Mouse (Mus musculus): ENCODE results near the gene Alb.

Alb gene

GRCm38 (mm10) chr5:90460619-90461018 is at the start of gene Alb:
Alb (plus strand) TSS chr5:90460897.
- no peak for ATAC-seq (ENCODE audit: insufficient number of reproducible peaks, low FRiP score, low TSS enrichment)

GRCm38 (mm10) chr5:90414142-90414924 is 46.4 kb upstream of the Alb start:
- ATAC-seq (ENCODE audit: insufficient number of reproducible peaks, low FRiP score, low TSS enrichment), result no peak

DNA sequence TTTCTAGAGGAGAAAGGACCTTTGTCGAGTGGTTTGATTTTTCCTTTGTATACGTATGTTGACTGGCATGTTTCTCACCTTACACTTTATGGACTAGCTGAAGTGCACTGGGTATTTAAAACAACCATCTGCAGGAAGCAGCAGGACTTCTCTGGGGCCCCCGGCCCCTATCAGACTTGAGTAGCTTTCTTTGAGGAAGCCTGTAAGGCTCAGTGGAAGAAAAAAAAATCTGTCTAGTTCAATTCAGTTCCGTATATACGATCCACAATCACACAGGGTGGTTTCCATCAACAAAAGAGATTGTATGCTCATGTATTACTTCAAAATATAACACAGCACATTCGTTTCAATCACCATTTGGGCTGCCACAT is 45.8 kb upstream of the Alb start:
- ATAC-seq (ENCODE audit: insufficient number of reproducible peaks, low FRiP score, low TSS enrichment), result no peak

DNA sequence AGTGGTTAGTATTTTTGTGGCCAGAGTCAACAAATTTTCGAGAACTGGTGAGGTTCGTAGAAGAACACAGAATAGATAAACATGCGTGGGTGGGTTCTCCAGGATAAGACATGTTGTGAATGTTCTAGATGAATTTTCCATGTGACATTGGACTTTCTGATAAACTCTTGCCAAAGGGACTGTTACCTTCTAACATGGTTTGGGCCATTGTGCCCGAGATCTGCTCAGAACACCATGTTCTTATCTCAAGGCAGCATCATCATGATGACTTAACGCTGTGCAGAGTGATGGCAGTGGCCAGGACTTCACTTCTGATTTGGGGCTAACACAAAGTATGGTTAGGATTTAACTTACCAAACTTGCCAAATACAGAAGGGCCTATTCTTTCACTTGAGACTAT is 36.1 kb upstream of the Alb start:
- ATAC-seq (ENCODE audit: insufficient number of reproducible peaks, low FRiP score, low TSS enrichment), result no peak

DNA sequence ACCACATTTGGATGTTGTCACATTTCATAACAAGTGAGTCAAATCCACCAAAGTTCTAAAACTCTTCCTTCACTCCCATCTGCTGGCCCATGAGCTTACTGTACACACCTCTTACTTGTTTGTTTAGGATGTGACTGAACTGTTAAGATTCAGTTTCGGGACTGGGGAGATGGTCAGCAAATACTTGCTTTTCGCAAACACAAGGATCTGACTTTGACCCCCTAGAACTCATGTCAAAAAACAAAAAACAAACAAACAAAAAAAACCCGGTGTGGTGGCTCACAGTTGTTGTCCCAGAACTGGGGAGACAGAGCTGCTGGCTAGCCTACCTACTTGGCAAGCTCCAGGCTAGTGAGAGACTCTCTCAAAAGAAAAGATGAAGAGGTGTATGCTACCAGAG is 35.5 kb upstream of the Alb start:
- no peak for ATAC-seq (ENCODE audit: insufficient number of reproducible peaks, low FRiP score, low TSS enrichment)

GRCm38 (mm10) chr5:90431053-90431452 is 29.6 kb upstream of the Alb start:
- ATAC-seq (ENCODE audit: insufficient number of reproducible peaks, low FRiP score, low TSS enrichment), result no peak

- ATAC-seq (ENCODE audit: insufficient number of reproducible peaks, low FRiP score, low TSS enrichment), result no peak
Observed at GRCm38 (mm10) chr5:90439157-90439556, 21.5 kb upstream of the Alb start.

GRCm38 (mm10) chr5:90447577-90447976 is 13.1 kb upstream of the Alb start:
- no peak for ATAC-seq (ENCODE audit: insufficient number of reproducible peaks, low FRiP score, low TSS enrichment)

- no peak for ATAC-seq (ENCODE audit: insufficient number of reproducible peaks, low FRiP score, low TSS enrichment)
Observed at GRCm38 (mm10) chr5:90449961-90450360, 10.7 kb upstream of the Alb start.

DNA sequence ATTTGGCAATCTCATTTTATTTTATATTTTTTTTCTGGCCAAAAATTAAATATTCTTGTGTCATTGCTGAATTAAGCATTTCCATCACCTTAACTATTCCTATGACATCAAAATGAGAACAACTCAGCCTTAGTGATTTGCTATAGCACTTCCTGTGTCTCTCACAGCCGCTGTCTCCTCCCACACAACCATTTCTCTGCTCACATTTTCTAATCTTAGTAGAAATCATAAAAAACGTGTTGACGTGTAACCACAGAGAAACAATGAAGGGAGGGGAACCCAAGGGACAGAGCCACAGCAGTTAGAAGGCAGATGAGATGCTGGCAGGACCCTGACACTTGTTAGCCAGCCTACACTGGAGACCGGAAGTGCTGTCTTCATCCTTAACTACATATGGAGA is 8.0 kb upstream of the Alb start:
- no peak for ATAC-seq (ENCODE audit: insufficient number of reproducible peaks, low FRiP score, low TSS enrichment)

DNA sequence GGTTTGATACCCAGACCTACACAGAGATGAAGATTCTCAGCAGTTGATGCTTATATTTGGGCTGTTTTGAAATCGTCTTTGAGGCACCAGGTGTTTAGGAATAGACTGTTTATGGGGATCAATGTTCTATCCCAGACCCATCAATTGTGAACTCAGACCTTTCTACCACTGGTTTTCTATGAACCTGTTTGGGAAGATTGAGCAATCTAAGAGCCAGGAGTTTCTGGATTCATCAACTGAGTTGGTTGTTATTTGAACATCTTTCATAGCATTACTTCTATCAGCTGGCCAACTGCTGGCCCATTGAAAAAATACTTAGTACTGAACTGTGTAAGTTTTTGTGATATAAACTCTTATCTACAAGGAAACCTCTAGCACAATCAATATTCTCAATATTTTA is 3.5 kb upstream of the Alb start:
- ATAC-seq (ENCODE audit: insufficient number of reproducible peaks, low FRiP score, low TSS enrichment), result no peak

DNA sequence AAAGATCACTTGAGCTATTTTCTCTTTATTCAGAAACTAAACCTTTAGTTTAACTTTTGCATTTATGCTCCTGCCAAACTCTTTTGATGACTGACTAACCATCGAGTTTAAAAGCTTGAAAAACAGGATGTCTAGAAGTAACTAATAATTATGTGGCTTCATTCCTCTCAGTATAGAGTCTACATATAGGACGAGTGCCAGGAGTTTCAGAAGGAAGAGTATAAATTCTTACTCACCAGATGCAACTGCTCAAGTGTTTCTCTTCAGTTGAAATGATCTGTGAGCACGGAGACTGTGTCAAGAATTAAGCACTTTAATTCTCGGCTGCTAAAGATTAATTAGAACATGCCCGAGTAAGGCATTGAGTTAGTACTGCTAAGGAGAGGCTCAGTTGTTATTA is 2.0 kb upstream of the Alb start:
- ATAC-seq (ENCODE audit: insufficient number of reproducible peaks, low FRiP score, low TSS enrichment), result no peak

- no peak for ATAC-seq (ENCODE audit: insufficient number of reproducible peaks, low FRiP score, low TSS enrichment)
Observed at GRCm38 (mm10) chr5:90466806-90467205, 6.1 kb downstream of the Alb start.

DNA sequence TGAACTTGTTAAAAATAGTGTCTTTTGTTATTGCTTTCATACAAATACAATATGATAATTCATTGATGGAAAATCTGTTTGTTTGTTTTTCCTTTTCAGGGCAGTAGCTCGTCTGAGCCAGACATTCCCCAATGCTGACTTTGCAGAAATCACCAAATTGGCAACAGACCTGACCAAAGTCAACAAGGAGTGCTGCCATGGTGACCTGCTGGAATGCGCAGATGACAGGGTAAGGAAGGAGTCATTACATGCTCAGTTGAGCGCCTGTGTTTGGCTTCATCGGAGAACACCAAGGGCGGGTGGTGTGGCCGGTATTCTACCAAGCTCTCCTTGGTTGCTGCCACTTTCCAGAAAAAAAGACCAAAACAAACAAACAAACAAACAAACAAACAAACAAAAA is 6.5 kb downstream of the Alb start:
- no peak for ATAC-seq (ENCODE audit: insufficient number of reproducible peaks, low FRiP score, low TSS enrichment)

GRCm38 (mm10) chr5:90470836-90471235 is 10.1 kb downstream of the Alb start:
- no peak for ATAC-seq (ENCODE audit: insufficient number of reproducible peaks, low FRiP score, low TSS enrichment)

- ATAC-seq (ENCODE audit: insufficient number of reproducible peaks, low FRiP score, low TSS enrichment), result no peak
Observed at GRCm38 (mm10) chr5:90473902-90474301, 13.2 kb downstream of the Alb start.

GRCm38 (mm10) chr5:90474369-90474768 is 13.7 kb downstream of the Alb start:
- ATAC-seq (ENCODE audit: insufficient number of reproducible peaks, low FRiP score, low TSS enrichment), result no peak

- no peak for ATAC-seq (ENCODE audit: insufficient number of reproducible peaks, low FRiP score, low TSS enrichment)
Observed at GRCm38 (mm10) chr5:90476741-90477140, 16.0 kb downstream of the Alb start.

DNA sequence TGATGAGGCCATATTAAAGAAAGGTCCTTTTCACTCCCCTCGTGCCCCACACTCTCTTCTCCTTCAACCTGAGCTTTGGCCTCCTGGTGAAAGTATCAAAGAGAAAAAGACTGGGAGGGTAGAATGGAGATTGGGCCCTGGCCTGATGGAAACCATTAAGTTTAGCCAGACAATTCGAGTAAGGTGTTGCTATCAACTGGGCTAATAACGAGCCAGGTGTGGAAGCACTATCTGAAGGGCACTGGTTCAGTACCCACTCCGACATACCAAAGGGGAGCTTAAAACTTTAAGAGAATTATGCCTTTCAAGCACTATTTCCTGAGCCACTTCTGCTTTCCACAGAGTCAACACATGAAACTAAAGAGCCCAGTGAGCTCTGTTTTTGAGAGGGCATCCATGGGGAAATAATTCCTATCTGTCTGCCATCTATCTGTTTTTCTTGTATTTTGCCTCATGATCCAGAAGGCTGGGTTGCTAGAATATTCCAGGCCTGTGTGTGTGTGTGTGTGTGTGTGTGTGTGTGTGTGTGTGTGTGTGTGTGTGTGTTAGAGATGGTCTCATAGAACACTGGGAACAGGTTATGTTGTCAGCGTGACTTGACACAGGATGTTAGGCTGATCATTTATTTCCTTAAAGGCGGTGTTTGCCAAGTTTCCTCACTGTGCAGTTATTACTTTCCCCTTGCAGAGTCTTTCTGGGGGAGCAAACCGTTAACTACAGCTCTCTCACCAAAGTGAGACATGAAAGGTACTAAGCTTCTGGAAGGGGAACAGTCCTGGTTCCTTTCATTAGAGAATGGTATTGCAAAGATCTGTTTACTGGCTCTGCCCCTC is 16.8 kb downstream of the Alb start:
- ATAC-seq (ENCODE audit: insufficient number of reproducible peaks, low FRiP score, low TSS enrichment), result no peak

GRCm38 (mm10) chr5:90478886-90479285 is 18.2 kb downstream of the Alb start:
- ATAC-seq (ENCODE audit: insufficient number of reproducible peaks, low FRiP score, low TSS enrichment), result no peak

- no peak for ATAC-seq (ENCODE audit: insufficient number of reproducible peaks, low FRiP score, low TSS enrichment)
Observed at GRCm38 (mm10) chr5:90485597-90485996, 24.9 kb downstream of the Alb start.

DNA sequence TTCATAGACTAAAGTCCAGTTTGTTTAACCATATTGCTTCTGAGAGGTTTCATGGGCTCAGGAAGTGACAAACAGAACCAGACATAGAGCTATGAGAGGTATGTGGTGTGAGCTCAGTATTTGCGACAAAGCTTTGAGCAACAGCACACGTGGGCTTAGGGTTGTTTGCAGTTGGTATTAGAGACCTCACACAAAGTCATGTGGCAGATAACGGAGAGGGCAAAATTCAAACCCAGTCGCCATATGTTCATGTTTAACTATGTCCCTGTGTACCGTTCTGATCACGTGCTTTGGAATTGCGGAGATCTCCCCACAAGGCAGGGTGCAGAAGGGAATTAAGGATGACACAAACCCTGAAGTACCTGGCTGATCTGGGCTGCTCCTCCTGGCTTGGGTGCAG is 27.6 kb downstream of the Alb start:
- ATAC-seq (ENCODE audit: insufficient number of reproducible peaks, low FRiP score, low TSS enrichment), result no peak
